Mouse (Mus musculus) neural tube, embryonic 11.5 days (tissue): ENCODE data around the gene Cblb. TPM values are rescaled to one million over a fixed set of nuclear protein-coding genes. Genes with fewer than 3 reads are reported as not detected.

ENCODE experiments used
- ATAC-seq: fragments of 200-750 bp; cut with Nextera tagmentation; 2 replicates; pipeline ENCODE4 v1.8.0; 2017; ENCODE audit warnings: moderate number of reproducible peaks, mild to moderate bottlenecking, moderate TSS enrichment, moderate library complexity; ENCODE audit not compliant: insufficient read depth, low FRiP score, low TSS enrichment
- DNase-seq: peaks from one replicate; pipeline ENCODE4 v3.0.0-alpha.2; 2015; ENCODE audit warnings: low spot score
- H3K27ac ChIP-seq: fragments of 300-500 bp; sonication (generic); 2 replicates; pipeline ENCODE4 v1.5.1; 2014; ENCODE audit warnings: low read depth, mild to moderate bottlenecking, low read length
- H3K27me3 ChIP-seq: fragments of 300-500 bp; sonication (generic); 2 replicates; pipeline ENCODE4 v1.6.1; 2014; ENCODE audit warnings: mild to moderate bottlenecking, low read length, mixed read lengths; ENCODE audit not compliant: control insufficient read depth, insufficient read depth
- H3K36me3 ChIP-seq: fragments of 300-500 bp; sonication (generic); 2 replicates; pipeline ENCODE4 v1.6.1; 2014; ENCODE audit warnings: mild to moderate bottlenecking, low read length, moderate library complexity, mixed read lengths; ENCODE audit not compliant: control insufficient read depth, insufficient read depth
- H3K4me1 ChIP-seq: fragments of 300-500 bp; sonication (generic); 2 replicates; pipeline ENCODE4 v1.6.1; 2014; ENCODE audit warnings: low read length, mixed read lengths; ENCODE audit not compliant: control insufficient read depth, insufficient read depth
- H3K4me2 ChIP-seq: fragments of 300-500 bp; sonication (generic); 2 replicates; pipeline ENCODE4 v1.6.1; 2014; ENCODE audit warnings: low read depth, mild to moderate bottlenecking, moderate library complexity
- H3K4me3 ChIP-seq: fragments of 300-500 bp; sonication (generic); 2 replicates; pipeline ENCODE4 v1.5.1; 2014; ENCODE audit warnings: low read depth, low read length
- H3K9ac ChIP-seq: fragments of 300-500 bp; sonication (generic); 2 replicates; pipeline ENCODE4 v1.6.1; 2014; ENCODE audit warnings: mild to moderate bottlenecking, low read length
- H3K9me3 ChIP-seq: fragments of 300-500 bp; sonication (generic); 2 replicates; pipeline ENCODE4 v1.6.1; 2016; ENCODE audit warnings: low read length; ENCODE audit not compliant: control insufficient read depth
- WGBS: fragments of 180-500 bp; shearing (Covaris S2); extraction: QIAGEN DNeasy Blood & Tissue Kit; methylation state at CpG from one replicate; pipeline ENCODE4 v1.1.7; 2014; 5-methylcytosine and 5-hydroxymethylcytosine counted together
- polyA plus RNA-seq: library from polyadenylated mRNA; unstranded; fragments of >200 nt; fragmentation: Nextera tagmentation; extraction: Ambion mirVana; gene quantifications from 2 replicates; pipeline ENCODE4 v1.2.1, GENCODE M21; 2014

The Cblb gene
- polyA plus RNA-seq, 1 experiment from 2014 or later: 41.7 TPM

DNA sequence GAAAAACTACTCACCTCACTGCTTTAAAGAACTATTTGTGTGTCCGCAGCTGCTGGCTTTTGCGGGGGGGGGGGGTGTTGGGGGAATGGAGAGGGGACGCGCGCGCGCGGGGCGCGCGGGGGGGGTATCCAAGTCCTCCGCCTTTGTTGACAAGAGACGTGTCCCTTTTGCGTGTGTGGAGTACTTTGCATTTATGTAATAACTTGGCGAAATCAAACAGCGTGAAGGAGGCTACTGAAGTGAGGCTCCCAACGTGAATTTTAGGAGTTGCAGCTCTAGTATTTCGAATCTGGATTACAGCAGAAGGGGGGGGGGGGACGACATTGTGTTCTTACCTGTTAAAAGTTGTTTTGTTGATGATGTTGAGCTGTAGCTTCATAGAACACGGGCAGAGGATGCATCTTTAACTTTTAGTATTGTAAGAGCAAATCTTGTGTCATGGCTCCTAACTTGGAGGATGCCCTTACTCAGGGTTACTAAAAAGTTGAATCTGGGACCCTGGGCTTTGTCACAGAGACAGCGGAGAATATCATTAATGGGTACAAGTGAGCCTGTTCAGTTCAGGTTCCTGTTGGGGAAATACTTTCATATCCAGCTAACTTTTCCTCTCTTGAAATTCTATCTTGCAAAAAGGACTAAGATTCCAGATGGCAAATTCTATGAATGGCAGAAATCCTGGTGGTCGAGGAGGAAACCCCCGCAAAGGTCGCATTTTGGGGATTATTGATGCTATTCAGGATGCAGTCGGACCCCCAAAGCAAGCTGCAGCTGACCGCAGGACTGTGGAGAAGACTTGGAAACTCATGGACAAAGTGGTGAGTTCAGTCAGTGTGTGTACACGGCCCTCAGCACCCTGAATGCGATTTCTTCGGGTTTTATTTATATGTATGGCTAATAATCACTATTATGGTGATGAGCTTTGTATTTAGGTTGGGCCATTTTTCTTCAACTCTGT, 1.6 kb downstream of the Cblb start:
- H3K27ac ChIP-seq: peak overlapping the region; percentile 96
- WGBS: 16% methylated on average over 29 of the region's 29 CpGs
- H3K36me3 ChIP-seq: 0 out of 2 replicates have a peak, but pooled peaks cover 2% of the 10 kb centered on the region
- H3K4me3 ChIP-seq: peak overlapping the region; percentile 87
- peak overlapping the region; percentile 50 for H3K4me2 ChIP-seq
- no peak for ATAC-seq
- no peaks in the 10 kb centered on the region for H3K9me3 ChIP-seq
- DNase-seq: peak; percentile 16
- H3K9ac ChIP-seq: peak overlapping the region; percentile 97
- no peaks in the 10 kb centered on the region for H3K27me3 ChIP-seq
- peaks cover 6% of the 10 kb centered on the region; the same call in 1 of the 2 replicates for H3K4me1 ChIP-seq

DNA sequence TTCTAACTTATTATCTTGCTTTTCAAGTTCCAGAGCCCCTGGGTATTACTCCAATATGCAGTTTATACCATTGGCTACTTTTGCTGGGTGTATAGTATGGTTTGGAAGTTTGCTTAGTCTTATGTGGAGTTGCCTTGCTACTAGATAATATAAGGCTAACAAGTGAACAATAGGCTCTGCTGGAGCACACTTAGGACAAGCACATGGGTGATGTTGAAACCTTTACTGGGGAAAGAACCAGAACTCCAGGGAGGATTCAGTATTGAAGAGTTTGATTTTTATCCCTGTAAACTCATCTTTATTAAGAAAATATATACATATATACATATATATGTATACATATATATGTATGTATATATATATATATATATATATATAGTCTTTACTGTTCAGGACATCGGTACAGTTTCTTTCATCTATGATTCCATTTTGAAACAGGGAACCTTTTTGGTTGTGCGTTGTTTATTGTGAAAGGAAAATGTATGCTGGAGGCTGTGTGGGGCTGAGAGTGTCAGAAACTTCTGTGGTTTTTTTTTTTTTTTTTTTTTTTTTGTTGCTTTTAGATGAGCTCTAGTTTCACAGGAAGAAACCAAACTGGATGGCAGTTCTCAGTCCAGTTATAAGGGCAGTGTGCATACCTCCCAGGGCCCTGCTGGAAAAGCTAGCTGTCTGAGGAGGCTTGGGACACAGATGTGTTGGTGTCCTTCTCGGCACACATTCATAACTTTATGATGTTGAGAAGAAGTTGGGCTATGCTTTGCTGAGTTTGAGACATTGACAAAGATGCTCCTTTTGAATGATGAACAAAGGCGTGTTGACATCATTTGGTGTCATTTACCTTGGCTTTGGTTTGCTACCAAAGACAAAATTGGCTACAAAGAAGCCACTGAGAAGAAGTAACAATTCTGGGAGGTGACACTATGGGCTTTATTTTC, 2.6 kb downstream of the Cblb start:
- H3K4me3 ChIP-seq: peak overlapping the region; percentile 87
- H3K4me2 ChIP-seq: peak overlapping the region; percentile 50
- DNase-seq: no peak
- no peaks in the 10 kb centered on the region for H3K9me3 ChIP-seq
- H3K36me3 ChIP-seq: 0 out of 2 replicates have a peak, but pooled peaks cover 2% of the 10 kb centered on the region
- H3K27me3 ChIP-seq: no peaks in the 10 kb centered on the region
- no peak for ATAC-seq
- WGBS: 91% methylated on average over 4 of the region's 4 CpGs
- no peak overlapping the region for H3K9ac ChIP-seq
- no peak overlapping the region for H3K27ac ChIP-seq
- peaks cover 8% of the 10 kb centered on the region; the same call in 1 of the 2 replicates for H3K4me1 ChIP-seq

DNA sequence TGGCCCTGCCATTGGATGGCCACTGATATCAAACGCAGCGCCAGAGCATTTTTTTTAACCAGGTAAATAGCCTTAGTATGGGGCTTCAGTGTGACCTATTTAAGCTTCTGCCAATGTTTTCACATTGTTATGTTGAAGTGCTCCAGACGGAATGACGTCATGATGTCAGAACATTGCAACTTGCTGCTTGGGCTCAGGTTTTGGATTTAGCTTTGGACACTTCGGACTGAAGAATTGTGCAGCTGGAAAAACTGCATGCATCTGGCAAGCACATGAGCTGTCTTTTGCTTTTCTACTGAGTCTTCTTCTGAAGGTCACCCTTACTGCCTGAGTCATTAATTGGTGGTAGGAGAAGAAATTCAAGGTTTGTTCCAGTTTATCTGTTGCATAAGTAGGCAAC, 3.3 kb downstream of the Cblb start:
- Histone ChIP-seq H3K4me1 (peaks cover 8% of the 10 kb centered on the region; the same call in 1 of the 2 replicates), H3K36me3 (0 out of 2 replicates have a peak, but pooled peaks cover 2% of the 10 kb centered on the region), H3K27me3 (no peaks in the 10 kb centered on the region), H3K9ac (no peak overlapping the region), H3K4me2 (peak overlapping the region; percentile 10), H3K4me3 (no peak overlapping the region), H3K27ac (no peak overlapping the region), H3K9me3 (no peaks in the 10 kb centered on the region)
- WGBS: 82% methylated on average over 5 of the region's 5 CpGs
- DNase-seq: no peak
- ATAC-seq: no peak

DNA sequence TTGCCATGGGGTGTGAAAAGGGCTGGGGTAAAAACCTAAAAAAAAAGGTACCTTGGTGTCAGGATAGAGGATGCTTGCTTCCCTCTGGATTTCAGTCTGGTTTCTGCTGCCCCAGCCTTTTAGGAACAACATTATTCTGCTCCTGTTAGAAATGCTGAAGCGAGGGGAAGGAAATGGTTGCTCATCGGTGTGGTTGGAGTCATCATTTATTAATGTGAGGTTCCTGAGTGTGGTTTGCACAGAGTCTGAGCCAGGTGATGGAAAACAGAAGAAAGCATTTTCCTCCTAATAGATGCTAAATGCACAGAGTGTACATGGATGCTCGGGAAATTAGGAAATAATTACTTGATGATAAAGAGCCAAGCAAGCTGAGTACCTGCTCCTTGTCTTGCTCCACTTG, 5.3 kb downstream of the Cblb start:
- no peak overlapping the region; the same call in 1 of the 2 replicates for H3K4me3 ChIP-seq
- peaks cover 8% of the 10 kb centered on the region; the same call in 1 of the 2 replicates for H3K4me1 ChIP-seq
- no peak overlapping the region for H3K27ac ChIP-seq
- no peak for DNase-seq
- 85% methylated on average over 3 of the region's 3 CpGs for WGBS
- 0 out of 2 replicates have a peak, but pooled peaks cover 2% of the 10 kb centered on the region for H3K36me3 ChIP-seq
- H3K9me3 ChIP-seq: no peaks in the 10 kb centered on the region
- H3K4me2 ChIP-seq: no peak overlapping the region
- no peak overlapping the region for H3K9ac ChIP-seq
- no peak for ATAC-seq
- H3K27me3 ChIP-seq: no peaks in the 10 kb centered on the region

DNA sequence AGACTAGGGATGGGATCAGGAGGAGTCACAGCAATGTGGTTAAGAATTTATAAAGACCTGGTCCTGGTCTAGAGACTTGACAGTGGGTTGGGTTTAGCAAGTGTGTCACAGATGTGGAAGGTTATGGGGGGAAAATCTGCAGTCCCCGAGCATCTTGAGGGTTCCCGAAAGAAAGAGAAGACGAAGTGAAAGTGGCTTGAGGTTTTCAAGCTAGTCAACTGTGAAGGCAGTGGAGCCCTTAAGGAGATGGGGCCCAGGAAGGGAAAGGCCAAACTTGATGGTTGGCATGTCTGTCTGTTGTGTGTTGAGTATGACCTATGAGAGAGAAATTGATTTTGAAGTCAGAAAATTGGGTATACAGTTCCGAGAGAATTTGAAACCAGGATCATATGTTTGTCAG, 7.3 kb downstream of the Cblb start:
- DNase-seq (no peak), ATAC-seq (no peak)
- no peaks in the 10 kb centered on the region for H3K27me3 ChIP-seq
- H3K4me3 ChIP-seq: no peak overlapping the region
- peaks cover 11% of the 10 kb centered on the region; the same call in 1 of the 2 replicates for H3K4me1 ChIP-seq
- 0 out of 2 replicates have a peak, but pooled peaks cover 2% of the 10 kb centered on the region for H3K36me3 ChIP-seq
- H3K9ac ChIP-seq: no peak overlapping the region
- no peak overlapping the region for H3K27ac ChIP-seq
- H3K9me3 ChIP-seq: no peaks in the 10 kb centered on the region
- WGBS: 94% methylated on average over 4 of the region's 4 CpGs
- H3K4me2 ChIP-seq: no peak overlapping the region

DNA sequence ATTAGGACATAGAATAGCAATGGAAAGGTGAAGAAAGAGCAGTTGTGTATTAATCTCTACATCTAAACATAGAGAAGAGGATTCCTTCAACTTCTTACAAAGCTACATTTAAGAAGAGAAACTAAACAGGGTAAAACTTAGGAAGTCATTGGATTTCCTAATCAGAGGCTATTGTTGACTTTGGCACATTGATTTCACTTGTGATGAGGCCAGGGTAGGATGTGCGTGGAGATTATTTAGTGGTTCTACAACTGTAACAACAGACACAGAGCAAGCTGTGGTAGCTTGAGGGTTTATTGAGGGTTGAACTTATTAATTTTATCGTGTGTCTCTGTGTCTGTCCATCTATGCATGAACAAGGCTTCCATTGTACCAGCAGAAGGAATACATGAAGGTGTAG, 7.8 kb downstream of the Cblb start:
- 91% methylated on average over 2 of the region's 2 CpGs for WGBS
- Histone ChIP-seq H3K4me3 (no peak overlapping the region), H3K27ac (no peak overlapping the region), H3K4me1 (peaks cover 10% of the 10 kb centered on the region; the same call in 1 of the 2 replicates), H3K4me2 (no peak overlapping the region), H3K36me3 (0 out of 2 replicates have a peak, but pooled peaks cover 2% of the 10 kb centered on the region), H3K9me3 (no peaks in the 10 kb centered on the region), H3K9ac (no peak overlapping the region), H3K27me3 (no peaks in the 10 kb centered on the region)
- no peak for DNase-seq
- no peak for ATAC-seq

DNA sequence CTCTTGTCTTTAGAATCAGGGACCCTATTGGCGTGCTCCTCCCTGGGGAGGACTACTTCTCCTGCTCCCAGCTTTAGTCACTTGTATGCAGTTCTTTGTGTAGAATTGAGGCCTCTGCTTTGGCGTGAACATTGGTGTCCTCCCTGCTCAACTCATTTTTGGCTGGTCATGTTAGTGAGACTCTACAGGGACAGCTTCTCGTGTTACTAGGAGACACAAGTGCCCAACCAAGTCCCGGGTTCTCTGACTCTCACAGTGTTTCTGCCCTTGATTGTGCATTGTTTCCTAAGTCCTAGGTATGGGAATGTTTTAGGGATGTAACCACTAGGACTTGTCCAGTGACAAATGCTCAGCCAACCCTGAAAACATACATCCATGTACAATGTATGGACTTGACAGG, 9.9 kb downstream of the Cblb start:
- peaks cover 9% of the 10 kb centered on the region; the same call in 1 of the 2 replicates for H3K4me1 ChIP-seq
- H3K27ac ChIP-seq: no peak overlapping the region
- no peak overlapping the region for H3K4me2 ChIP-seq
- H3K27me3 ChIP-seq: no peaks in the 10 kb centered on the region
- no peaks in the 10 kb centered on the region for H3K9me3 ChIP-seq
- ATAC-seq (no peak), DNase-seq (no peak)
- no peak overlapping the region for H3K9ac ChIP-seq
- H3K36me3 ChIP-seq: 0 out of 2 replicates have a peak, but pooled peaks cover 2% of the 10 kb centered on the region
- no peak overlapping the region for H3K4me3 ChIP-seq
- 87% methylated on average over 4 of the region's 4 CpGs for WGBS

DNA sequence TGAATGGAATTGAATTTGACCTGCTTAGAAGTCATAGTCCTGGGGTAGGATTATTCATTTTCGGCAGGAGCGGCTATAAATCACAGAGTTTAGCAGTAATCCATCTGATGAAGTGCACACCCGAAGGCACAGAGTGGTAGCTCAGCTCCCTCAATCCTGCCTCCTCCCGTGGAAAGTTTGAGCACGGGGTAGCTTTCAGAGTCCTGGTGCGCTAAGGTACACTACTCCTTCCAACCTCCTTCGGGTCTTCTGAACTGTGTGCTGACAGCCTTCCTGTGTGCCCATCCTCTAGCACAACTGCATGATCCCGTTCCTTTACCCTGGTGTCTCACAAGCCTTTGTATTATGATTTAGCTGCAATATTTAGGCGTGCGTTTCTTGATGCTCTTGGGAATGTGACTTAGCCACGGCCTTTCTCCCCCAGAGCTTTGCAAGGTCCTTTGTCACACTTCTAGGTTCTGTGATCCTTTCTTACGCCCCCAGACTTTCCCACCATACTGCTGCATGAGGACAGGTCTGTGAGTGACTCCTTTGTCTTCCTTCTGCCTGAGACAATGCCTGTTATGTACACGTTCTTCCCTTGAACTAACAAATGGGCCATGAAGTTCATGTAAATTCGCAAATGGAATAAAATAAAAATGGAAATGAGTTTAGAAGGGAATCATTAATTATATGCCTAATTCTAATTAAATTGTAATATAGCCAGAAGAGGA, 11.8 kb downstream of the Cblb start:
- ATAC-seq (peak; percentile 78), DNase-seq (peak; percentile 26)
- no peaks in the 10 kb centered on the region for H3K9me3 ChIP-seq
- 55% methylated on average over 14 of the region's 14 CpGs for WGBS
- H3K27ac ChIP-seq: peak overlapping the region; percentile 45; the same call in 1 of the 2 replicates
- 0 out of 2 replicates have a peak, but pooled peaks cover 5% of the 10 kb centered on the region for H3K4me1 ChIP-seq
- no peak overlapping the region for H3K9ac ChIP-seq
- no peak overlapping the region for H3K4me3 ChIP-seq
- H3K4me2 ChIP-seq: no peak overlapping the region; the same call in 1 of the 2 replicates
- H3K27me3 ChIP-seq: no peaks in the 10 kb centered on the region
- H3K36me3 ChIP-seq: peaks cover 1% of the 10 kb centered on the region
